Mouse (Mus musculus): ENCODE results near the gene Apobec2. TPM values are rescaled to one million over a fixed set of nuclear protein-coding genes. Genes with fewer than 3 reads are reported as not detected.

The Apobec2 gene
- polyA plus RNA-seq, 1 experiment from 2014 or later: 1.3 TPM

DNA sequence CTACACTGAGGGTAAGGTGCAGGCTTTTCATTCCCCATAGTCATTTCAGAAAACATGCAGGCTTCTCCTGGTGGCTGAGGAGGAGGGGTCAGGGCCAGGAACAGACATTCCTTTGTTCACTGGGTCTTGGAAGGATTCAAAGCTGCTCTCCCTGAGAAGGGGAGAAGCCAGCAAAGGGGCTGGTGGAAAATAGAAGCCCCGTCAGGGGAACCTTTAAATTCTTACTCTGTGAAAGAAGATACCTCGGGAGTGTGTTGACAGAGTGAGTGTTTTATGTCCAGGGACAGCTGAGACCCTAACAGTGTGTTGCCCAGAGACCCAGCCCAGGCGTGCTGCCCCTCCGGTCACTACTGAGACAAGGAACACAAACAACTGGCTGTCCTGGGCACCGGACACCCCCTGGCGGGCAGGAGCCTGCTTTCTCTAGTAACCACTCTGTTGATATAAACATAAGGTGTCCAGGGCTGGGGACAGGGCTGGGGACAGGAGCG, 4.7 kb upstream of the Apobec2 start:
- Histone ChIP-seq H3K4me1 (ENCODE audit: insufficient read depth) (peaks cover 11% of the 10 kb centered on the region; the same call in 1 of the 2 replicates), H3K36me3 (ENCODE audit: insufficient read depth) (no peaks in the 10 kb centered on the region), H3K9ac (no peak overlapping the region), H3K27me3 (ENCODE audit: insufficient read depth, low read length) (no peaks in the 10 kb centered on the region), H3K27ac (ENCODE audit: low read depth) (peak overlapping the region; percentile 82), H3K9me3 (ENCODE audit: low read depth, low read length) (no peaks in the 10 kb centered on the region), H3K4me3 (ENCODE audit: low read depth, low read length) (no peak overlapping the region), H3K4me2 (0 out of 2 replicates have a peak overlapping the region, but pooled peaks have one; percentile 16)
- WGBS: 17% methylated on average over 7 of the region's 7 CpGs
- DNase-seq: peak; percentile 41
- peak; percentile 31 for TF ChIP-seq CTCF (IDR thresholded peaks at IDR 0.05; ENCODE audit: low read depth)
- ATAC-seq (ENCODE audit: insufficient read depth): peak; percentile 52; the same call in 1 of the 2 replicates

DNA sequence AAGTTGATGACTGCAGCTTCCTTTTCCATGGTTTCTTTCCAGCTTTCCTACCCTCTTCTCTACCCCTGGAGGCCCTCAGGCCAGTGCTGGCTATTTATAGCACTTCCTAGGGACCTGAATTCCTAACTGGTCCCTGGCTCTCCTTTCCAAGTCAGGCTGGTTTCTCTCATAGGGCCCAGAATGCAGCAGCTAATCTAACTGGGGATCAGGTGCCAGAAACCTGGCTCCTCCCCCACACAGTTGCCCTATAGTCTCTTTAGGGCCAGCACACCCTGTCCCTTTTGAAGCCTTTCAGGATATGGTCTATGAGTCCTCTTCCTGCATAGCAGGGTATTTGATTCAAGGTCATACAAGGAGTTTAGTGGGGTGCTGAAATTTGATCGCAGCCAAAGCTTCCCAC, 3.8 kb upstream of the Apobec2 start:
- ATAC-seq (ENCODE audit: insufficient read depth): no peak
- H3K9me3 ChIP-seq (ENCODE audit: low read depth, low read length): no peaks in the 10 kb centered on the region

DNA sequence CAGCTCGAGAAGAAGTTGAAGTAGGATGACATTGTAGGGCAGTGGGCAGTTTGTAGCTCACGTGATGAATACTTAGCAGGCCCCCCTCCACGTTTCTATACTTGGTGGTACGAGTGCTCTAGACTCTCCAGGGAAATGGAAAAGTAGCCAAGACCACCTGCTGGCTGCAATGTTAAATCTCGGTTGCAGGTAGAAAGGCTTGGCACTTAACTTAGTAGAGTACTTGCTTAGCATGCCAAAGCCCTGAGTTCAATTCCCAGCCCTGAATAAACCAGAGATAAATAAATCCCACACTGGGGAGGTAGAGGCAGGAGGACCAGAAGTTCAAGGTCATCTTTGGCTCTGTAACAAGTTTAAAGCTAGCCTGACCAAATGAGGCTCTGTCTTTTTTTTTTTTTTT, 1.7 kb upstream of the Apobec2 start:
- no peak for TF ChIP-seq CTCF (IDR thresholded peaks at IDR 0.05; ENCODE audit: low read depth)
- H3K36me3 ChIP-seq (ENCODE audit: insufficient read depth): no peaks in the 10 kb centered on the region
- no peak overlapping the region for H3K9ac ChIP-seq
- ATAC-seq (ENCODE audit: insufficient read depth) (no peak), DNase-seq (no peak)
- peaks cover 25% of the 10 kb centered on the region; the same call in 1 of the 2 replicates for H3K4me1 ChIP-seq (ENCODE audit: insufficient read depth)
- H3K27ac ChIP-seq (ENCODE audit: low read depth): peak overlapping the region; percentile 10; the same call in 1 of the 2 replicates
- WGBS: 73% methylated on average over 5 of the region's 5 CpGs
- no peaks in the 10 kb centered on the region for H3K27me3 ChIP-seq (ENCODE audit: insufficient read depth, low read length)
- H3K4me3 ChIP-seq (ENCODE audit: low read depth, low read length): no peak overlapping the region
- H3K9me3 ChIP-seq (ENCODE audit: low read depth, low read length): no peaks in the 10 kb centered on the region
- H3K4me2 ChIP-seq: no peak overlapping the region

More for the DNA sequence above, 3.8 kb upstream of the Apobec2 start:
- H3K4me2 ChIP-seq: no peak overlapping the region
- peak overlapping the region; percentile 82; the same call in 1 of the 2 replicates for H3K27ac ChIP-seq (ENCODE audit: low read depth)
- no peak for TF ChIP-seq CTCF (IDR thresholded peaks at IDR 0.05; ENCODE audit: low read depth)
- peaks cover 17% of the 10 kb centered on the region; the same call in 1 of the 2 replicates for H3K4me1 ChIP-seq (ENCODE audit: insufficient read depth)
- H3K9ac ChIP-seq: no peak overlapping the region
- WGBS: 58% methylated on average over 1 of the region's 1 CpGs
- H3K27me3 ChIP-seq (ENCODE audit: insufficient read depth, low read length): no peaks in the 10 kb centered on the region
- no peak for DNase-seq
- no peak overlapping the region for H3K4me3 ChIP-seq (ENCODE audit: low read depth, low read length)
- no peaks in the 10 kb centered on the region for H3K36me3 ChIP-seq (ENCODE audit: insufficient read depth)

DNA sequence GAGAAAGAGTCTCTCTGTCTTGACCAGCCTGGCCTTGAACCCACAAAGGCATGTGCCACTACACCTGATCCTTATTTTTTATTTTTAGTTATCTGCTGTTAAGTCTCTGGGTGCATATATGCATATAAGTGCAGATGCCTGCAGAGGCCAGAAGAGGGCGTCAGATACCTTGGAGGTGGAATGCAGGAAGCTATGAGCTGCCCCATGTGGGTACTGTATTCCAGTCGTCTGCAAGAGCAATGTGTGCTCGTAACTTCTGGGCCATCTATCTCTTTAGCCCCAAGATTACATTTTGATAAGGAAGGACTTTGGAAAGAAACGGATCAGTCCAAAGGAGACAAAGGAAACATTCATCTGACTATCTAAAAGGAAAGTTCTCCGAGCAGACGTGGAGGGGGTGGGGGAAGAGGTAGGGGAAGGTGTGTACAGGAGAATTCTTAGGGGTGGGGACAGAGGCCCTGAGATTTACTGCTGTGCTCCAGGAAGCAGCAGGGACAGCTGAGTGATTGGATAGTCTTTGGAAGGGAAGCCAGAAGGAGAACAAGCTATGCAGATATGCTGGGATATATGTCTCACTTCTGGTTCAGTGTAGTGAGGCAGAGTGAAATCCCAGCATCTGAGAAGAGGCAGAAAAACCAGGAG, 1.1 kb upstream of the Apobec2 start:
- ATAC-seq (ENCODE audit: insufficient read depth): no peak
- TF ChIP-seq CTCF (IDR thresholded peaks at IDR 0.05; ENCODE audit: low read depth): peak; percentile 40
- Histone ChIP-seq H3K27me3 (ENCODE audit: insufficient read depth, low read length) (no peaks in the 10 kb centered on the region), H3K4me2 (no peak overlapping the region), H3K4me3 (ENCODE audit: low read depth, low read length) (no peak overlapping the region), H3K9me3 (ENCODE audit: low read depth, low read length) (no peaks in the 10 kb centered on the region), H3K4me1 (ENCODE audit: insufficient read depth) (peaks cover 25% of the 10 kb centered on the region; the same call in 1 of the 2 replicates), H3K9ac (no peak overlapping the region), H3K27ac (ENCODE audit: low read depth) (peak overlapping the region; percentile 10; the same call in 1 of the 2 replicates), H3K36me3 (ENCODE audit: insufficient read depth) (no peaks in the 10 kb centered on the region)
- DNase-seq: no peak
- whole genome bisulfite sequencing: 41% methylated on average over 6 of the region's 6 CpGs

DNA sequence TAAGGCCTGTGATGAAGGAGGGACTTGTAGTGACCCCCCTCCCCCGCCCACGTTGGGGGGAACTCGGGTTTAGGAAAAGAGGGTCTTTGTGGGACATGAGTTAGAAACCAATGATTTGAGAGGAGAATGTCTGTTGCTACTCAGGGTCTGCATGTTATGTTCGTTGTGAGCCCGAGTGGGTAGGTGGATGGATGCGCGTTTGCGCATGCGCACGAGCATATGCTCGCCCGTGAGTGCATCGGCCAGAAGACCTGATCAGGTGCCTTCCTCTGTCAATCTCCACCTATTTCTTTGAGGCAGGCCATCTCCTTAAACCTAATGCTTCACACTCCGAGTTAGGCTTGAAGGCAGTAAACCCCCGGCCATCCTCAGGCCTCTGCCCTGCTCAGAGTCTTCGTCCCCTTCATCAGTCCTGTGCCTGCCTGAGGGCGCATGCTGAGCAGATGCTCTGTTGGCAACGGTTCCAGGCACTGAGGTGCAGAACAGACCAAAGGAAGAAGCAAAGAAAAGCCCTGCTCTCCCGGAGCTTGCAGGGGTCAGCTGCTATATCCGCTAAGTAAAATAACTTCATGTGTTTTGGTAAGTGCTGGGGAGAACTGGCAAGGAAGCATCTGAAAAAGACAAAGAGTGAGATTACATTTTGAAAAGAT, 401 bp upstream of the Apobec2 start:
- TF ChIP-seq CTCF (IDR thresholded peaks at IDR 0.05; ENCODE audit: low read depth): no peak
- H3K4me1 ChIP-seq (ENCODE audit: insufficient read depth): peaks cover 25% of the 10 kb centered on the region; the same call in 1 of the 2 replicates
- no peak for ATAC-seq (ENCODE audit: insufficient read depth)

DNA sequence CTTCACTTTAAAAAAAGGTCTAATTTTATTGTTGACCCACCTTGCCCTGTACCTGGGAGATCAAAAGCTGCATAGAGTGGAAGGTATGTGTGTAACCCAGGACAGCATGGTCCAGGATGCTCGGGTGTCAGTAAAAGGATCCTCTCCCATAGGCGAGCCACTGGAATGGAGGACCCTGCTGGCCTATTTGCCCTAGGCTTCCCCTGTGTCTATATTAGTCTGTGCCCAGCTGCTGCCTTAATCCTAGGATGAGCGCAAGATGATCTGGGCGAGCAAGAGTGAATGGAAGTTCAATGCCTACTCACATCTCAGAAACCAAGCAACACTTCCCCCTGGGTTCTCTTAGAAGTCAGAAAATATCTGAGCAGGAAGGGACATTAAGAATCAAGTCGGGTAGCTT, 1.7 kb downstream of the Apobec2 start:
- ATAC-seq (ENCODE audit: insufficient read depth) (no peak), DNase-seq (no peak)
- no peaks in the 10 kb centered on the region for H3K9me3 ChIP-seq (ENCODE audit: low read depth, low read length)
- peaks cover 28% of the 10 kb centered on the region for H3K4me1 ChIP-seq (ENCODE audit: insufficient read depth)
- TF ChIP-seq CTCF (IDR thresholded peaks at IDR 0.05; ENCODE audit: low read depth): no peak
- H3K4me2 ChIP-seq: no peak overlapping the region
- H3K9ac ChIP-seq: no peak overlapping the region
- no peak overlapping the region for H3K4me3 ChIP-seq (ENCODE audit: low read depth, low read length)
- H3K36me3 ChIP-seq (ENCODE audit: insufficient read depth): no peaks in the 10 kb centered on the region
- H3K27me3 ChIP-seq (ENCODE audit: insufficient read depth, low read length): no peaks in the 10 kb centered on the region
- no peak overlapping the region for H3K27ac ChIP-seq (ENCODE audit: low read depth)
- WGBS: 67% methylated on average over 5 of the region's 5 CpGs

More for the DNA sequence above, 401 bp upstream of the Apobec2 start:
- Histone ChIP-seq H3K4me3 (ENCODE audit: low read depth, low read length) (no peak overlapping the region), H3K36me3 (ENCODE audit: insufficient read depth) (no peaks in the 10 kb centered on the region), H3K27me3 (ENCODE audit: insufficient read depth, low read length) (no peaks in the 10 kb centered on the region), H3K9ac (no peak overlapping the region), H3K9me3 (ENCODE audit: low read depth, low read length) (no peaks in the 10 kb centered on the region), H3K27ac (ENCODE audit: low read depth) (peak overlapping the region; percentile 27; the same call in 1 of the 2 replicates), H3K4me2 (no peak overlapping the region)
- DNase-seq: no peak
- WGBS: 75% methylated on average over 20 of the region's 20 CpGs

DNA sequence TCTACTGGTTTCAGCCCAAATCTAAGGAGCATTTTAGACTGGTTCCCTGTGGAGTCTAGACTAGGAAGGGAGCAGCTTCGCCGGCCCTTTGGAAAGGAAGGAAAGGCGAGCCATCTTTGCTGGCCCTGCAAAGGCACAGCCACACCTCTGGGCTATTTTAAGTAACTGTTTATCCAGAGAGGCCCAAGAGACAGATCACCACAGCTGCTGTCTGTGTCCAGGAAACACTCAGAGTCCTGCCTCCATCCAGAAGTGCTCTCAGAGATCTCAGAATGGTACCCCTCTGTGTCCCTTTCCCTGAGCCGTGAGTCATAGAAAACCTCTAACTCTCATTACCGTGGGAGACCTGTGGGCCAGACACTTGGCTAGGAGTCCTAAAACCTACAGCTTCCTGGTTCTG, 2.3 kb downstream of the Apobec2 start:
- 0 out of 2 replicates have a peak, but pooled peaks have one; percentile 22 for ATAC-seq (ENCODE audit: insufficient read depth)
- Histone ChIP-seq H3K9me3 (ENCODE audit: low read depth, low read length) (no peaks in the 10 kb centered on the region), H3K27ac (ENCODE audit: low read depth) (peak overlapping the region; percentile 39; the same call in 1 of the 2 replicates), H3K4me2 (peak overlapping the region; percentile 32; the same call in 1 of the 2 replicates), H3K4me3 (ENCODE audit: low read depth, low read length) (no peak overlapping the region), H3K27me3 (ENCODE audit: insufficient read depth, low read length) (no peaks in the 10 kb centered on the region), H3K4me1 (ENCODE audit: insufficient read depth) (peaks cover 31% of the 10 kb centered on the region), H3K36me3 (ENCODE audit: insufficient read depth) (no peaks in the 10 kb centered on the region), H3K9ac (no peak overlapping the region)
- peak; percentile 69 for DNase-seq
- no peak for TF ChIP-seq CTCF (IDR thresholded peaks at IDR 0.05; ENCODE audit: low read depth)
- WGBS: 14% methylated on average over 5 of the region's 5 CpGs
